Mouse (Mus musculus) liver, postnatal 0 days (tissue): ENCODE measurements around the gene Epsti1.

Source experiments
- CTCF ChIP-seq: sonication (generic); IDR thresholded peaks from 2 replicates; pipeline ENCODE4 v1.5.1; 2016; ENCODE audit warnings: antibody characterized with exemption, low read depth
- EP300 ChIP-seq: IDR thresholded peaks from 2 replicates; pipeline ENCODE4 v1.6.1; 2016; ENCODE audit warnings: antibody characterized with exemption, low read depth, mild to moderate bottlenecking

- TF ChIP-seq CTCF (no peak), EP300 (no peak)
Observed at GRCm38 (mm10) chr14:77928653-77929052, 24.6 kb downstream of the Epsti1 start.
